Mouse (Mus musculus) c-Kit-positive CD71-positive TER-119-positive erythroid progenitor cells, embryonic 14.5 days (primary cell): ENCODE results near the gene Ppfibp2.

Experiments
- DNase-seq: peaks from one replicate; pipeline ENCODE4 v3.0.0-alpha.2; 2013; ENCODE audit warnings: low spot score

Gene Ppfibp2

GRCm38 (mm10) chr7:107702461-107703380 lies 107.7 kb downstream of the Ppfibp2 start:
- DNase-seq = no peak

GRCm38 (mm10) chr7:107705941-107706340 lies 110.9 kb downstream of the Ppfibp2 start:
- no peak for DNase-seq

- no peak for DNase-seq
These were observed 112.6 kb downstream of the Ppfibp2 start for GRCm38 (mm10) chr7:107707650-107708049.

- DNase-seq = peak; percentile 19
These were observed 113.6 kb downstream of the Ppfibp2 start for GRCm38 (mm10) chr7:107708491-107709112.

GRCm38 (mm10) chr7:107712743-107713142 lies 117.7 kb downstream of the Ppfibp2 start:
- DNase-seq = no peak

GRCm38 (mm10) chr7:107714067-107714466 lies 119.1 kb downstream of the Ppfibp2 start:
- no peak for DNase-seq

- DNase-seq = no peak
These were observed 125.8 kb downstream of the Ppfibp2 start for GRCm38 (mm10) chr7:107720771-107721170.

- DNase-seq = no peak
These were observed 127.5 kb downstream of the Ppfibp2 start for GRCm38 (mm10) chr7:107722536-107722935.

- DNase-seq = no peak
These were observed 132.5 kb downstream of the Ppfibp2 start for GRCm38 (mm10) chr7:107727538-107727937.

GRCm38 (mm10) chr7:107730587-107730986 lies 135.6 kb downstream of the Ppfibp2 start:
- no peak for DNase-seq

GRCm38 (mm10) chr7:107733162-107733561 lies 138.2 kb downstream of the Ppfibp2 start:
- DNase-seq = no peak

- no peak for DNase-seq
These were observed 143.7 kb downstream of the Ppfibp2 start for GRCm38 (mm10) chr7:107738726-107739125.

- no peak for DNase-seq
These were observed 148.0 kb downstream of the Ppfibp2 start for GRCm38 (mm10) chr7:107742963-107743465.

GRCm38 (mm10) chr7:107744454-107744853 lies 149.4 kb downstream of the Ppfibp2 start:
- DNase-seq = no peak

GRCm38 (mm10) chr7:107745111-107745510 lies 150.1 kb downstream of the Ppfibp2 start:
- no peak for DNase-seq

GRCm38 (mm10) chr7:107746036-107746435 lies 151.0 kb downstream of the Ppfibp2 start:
- DNase-seq = no peak

- DNase-seq = no peak
These were observed 152.5 kb downstream of the Ppfibp2 start for GRCm38 (mm10) chr7:107747476-107747875.

GRCm38 (mm10) chr7:107747954-107748353 lies 152.9 kb downstream of the Ppfibp2 start:
- DNase-seq = peak; percentile 15

GRCm38 (mm10) chr7:107749270-107749669 lies 154.3 kb downstream of the Ppfibp2 start:
- peak; percentile 17 for DNase-seq

- no peak for DNase-seq
These were observed 154.7 kb downstream of the Ppfibp2 start for GRCm38 (mm10) chr7:107749721-107750120.

- no peak for DNase-seq
These were observed 157.1 kb downstream of the Ppfibp2 start for GRCm38 (mm10) chr7:107752031-107752520.

- no peak for DNase-seq
These were observed 160.9 kb downstream of the Ppfibp2 start for GRCm38 (mm10) chr7:107755905-107756304.

- DNase-seq = no peak
These were observed 161.7 kb downstream of the Ppfibp2 start for GRCm38 (mm10) chr7:107756748-107757147.
